Mouse (Mus musculus): ENCODE data around the gene Wdfy4. TPM values are rescaled to one million over a fixed set of nuclear protein-coding genes. Genes with fewer than 3 reads are reported as not detected.

Gene Wdfy4
- polyA plus RNA-seq, 1 experiment from 2014 or later = 0.31 TPM

- no peak overlapping the region for H3K27ac ChIP-seq (replicated peaks)
- WGBS = 71% methylated on average over 5 of the region's 5 CpGs
- H3K4me1 ChIP-seq = peaks cover 11% of the 10 kb centered on the region
- no peaks in the 10 kb centered on the region for H3K9me3 ChIP-seq
- H3K9ac ChIP-seq = no peak overlapping the region
- no peak overlapping the region for H3K4me3 ChIP-seq
- peaks cover 52% of the 10 kb centered on the region for H3K27me3 ChIP-seq (replicated peaks)
- no peak for ATAC-seq (ENCODE audit: extremely low read depth, insufficient number of reproducible peaks, low FRiP score, low TSS enrichment)
- H3K4me2 ChIP-seq = no peak overlapping the region
- no peaks in the 10 kb centered on the region for H3K36me3 ChIP-seq
These were observed 27.1 kb upstream of the Wdfy4 start for GRCm38 (mm10) chr14:33212271-33212957.

- H3K4me3 ChIP-seq = no peak overlapping the region
- H3K27ac ChIP-seq (replicated peaks) = no peak overlapping the region
- peaks cover 36% of the 10 kb centered on the region for H3K27me3 ChIP-seq (replicated peaks)
- peaks cover 11% of the 10 kb centered on the region for H3K4me1 ChIP-seq
- H3K9me3 ChIP-seq = no peaks in the 10 kb centered on the region
- H3K9ac ChIP-seq = no peak overlapping the region
- ATAC-seq (ENCODE audit: extremely low read depth, insufficient number of reproducible peaks, low FRiP score, low TSS enrichment) = no peak
- 62% methylated on average over 8 of the region's 8 CpGs for WGBS
- H3K4me2 ChIP-seq = no peak overlapping the region
- H3K36me3 ChIP-seq = no peaks in the 10 kb centered on the region
These were observed 25.5 kb upstream of the Wdfy4 start for GRCm38 (mm10) chr14:33210806-33211205.

GRCm38 (mm10) chr14:33208331-33208730 lies 23.0 kb upstream of the Wdfy4 start:
- H3K9ac ChIP-seq = no peak overlapping the region
- no peaks in the 10 kb centered on the region for H3K9me3 ChIP-seq
- H3K4me2 ChIP-seq = no peak overlapping the region
- H3K4me1 ChIP-seq = no peaks in the 10 kb centered on the region
- WGBS = 33% methylated on average over 5 of the region's 5 CpGs
- no peak overlapping the region for H3K27ac ChIP-seq (replicated peaks)
- H3K27me3 ChIP-seq (replicated peaks) = peaks cover 20% of the 10 kb centered on the region
- H3K4me3 ChIP-seq = no peak overlapping the region
- no peak; the same call in 1 of the 2 replicates for ATAC-seq (ENCODE audit: extremely low read depth, insufficient number of reproducible peaks, low FRiP score, low TSS enrichment)
- H3K36me3 ChIP-seq = no peaks in the 10 kb centered on the region

GRCm38 (mm10) chr14:33207011-33207410 lies 21.7 kb upstream of the Wdfy4 start:
- peaks cover 13% of the 10 kb centered on the region for H3K27me3 ChIP-seq (replicated peaks)
- H3K4me3 ChIP-seq = no peak overlapping the region
- no peak overlapping the region for H3K9ac ChIP-seq
- 18% methylated on average over 2 of the region's 2 CpGs for WGBS
- H3K4me1 ChIP-seq = no peaks in the 10 kb centered on the region
- ATAC-seq (ENCODE audit: extremely low read depth, insufficient number of reproducible peaks, low FRiP score, low TSS enrichment) = no peak
- no peak overlapping the region for H3K27ac ChIP-seq (replicated peaks)
- H3K4me2 ChIP-seq = no peak overlapping the region
- no peaks in the 10 kb centered on the region for H3K36me3 ChIP-seq
- no peaks in the 10 kb centered on the region for H3K9me3 ChIP-seq

- 48% methylated on average over 15 of the region's 24 CpGs for WGBS
- Histone ChIP-seq H3K9me3 (no peaks in the 10 kb centered on the region), H3K4me3 (peak overlapping the region; percentile 24; the same call in 1 of the 2 replicates), H3K27ac (replicated peaks) (no peak overlapping the region), H3K4me1 (no peaks in the 10 kb centered on the region), H3K27me3 (replicated peaks) (peaks cover 13% of the 10 kb centered on the region), H3K9ac (no peak overlapping the region), H3K4me2 (peak overlapping the region; percentile 57), H3K36me3 (no peaks in the 10 kb centered on the region)
- no peak; the same call in 1 of the 2 replicates for ATAC-seq (ENCODE audit: extremely low read depth, insufficient number of reproducible peaks, low FRiP score, low TSS enrichment)
These were observed 20.1 kb upstream of the Wdfy4 start for GRCm38 (mm10) chr14:33205280-33205965.

- Histone ChIP-seq H3K27ac (replicated peaks) (no peak overlapping the region), H3K4me2 (no peak overlapping the region), H3K27me3 (replicated peaks) (peaks cover 9% of the 10 kb centered on the region), H3K9ac (no peak overlapping the region), H3K4me1 (no peaks in the 10 kb centered on the region), H3K36me3 (no peaks in the 10 kb centered on the region), H3K4me3 (no peak overlapping the region), H3K9me3 (no peaks in the 10 kb centered on the region)
- 79% methylated on average over 14 of the region's 14 CpGs for WGBS
- no peak for ATAC-seq (ENCODE audit: extremely low read depth, insufficient number of reproducible peaks, low FRiP score, low TSS enrichment)
These were observed 18.5 kb upstream of the Wdfy4 start for GRCm38 (mm10) chr14:33203777-33204176.

GRCm38 (mm10) chr14:33202885-33203284 lies 17.6 kb upstream of the Wdfy4 start:
- no peak overlapping the region for H3K27ac ChIP-seq (replicated peaks)
- H3K36me3 ChIP-seq = no peaks in the 10 kb centered on the region
- 70% methylated on average over 6 of the region's 6 CpGs for WGBS
- no peak overlapping the region for H3K4me2 ChIP-seq
- H3K9ac ChIP-seq = no peak overlapping the region
- H3K27me3 ChIP-seq (replicated peaks) = peaks cover under 1% of the 10 kb centered on the region; the same call in 1 of the 2 replicates
- no peak for ATAC-seq (ENCODE audit: extremely low read depth, insufficient number of reproducible peaks, low FRiP score, low TSS enrichment)
- no peaks in the 10 kb centered on the region for H3K4me1 ChIP-seq
- H3K4me3 ChIP-seq = no peak overlapping the region
- H3K9me3 ChIP-seq = no peaks in the 10 kb centered on the region

- Histone ChIP-seq H3K36me3 (no peaks in the 10 kb centered on the region), H3K4me2 (no peak overlapping the region), H3K27ac (replicated peaks) (no peak overlapping the region), H3K9ac (no peak overlapping the region), H3K4me3 (no peak overlapping the region), H3K27me3 (replicated peaks) (no peaks in the 10 kb centered on the region), H3K9me3 (no peaks in the 10 kb centered on the region), H3K4me1 (no peaks in the 10 kb centered on the region)
- WGBS = 67% methylated on average over 4 of the region's 4 CpGs
- no peak for ATAC-seq (ENCODE audit: extremely low read depth, insufficient number of reproducible peaks, low FRiP score, low TSS enrichment)
These were observed 16.9 kb upstream of the Wdfy4 start for GRCm38 (mm10) chr14:33202161-33202560.

GRCm38 (mm10) chr14:33194241-33194640 lies 8.9 kb upstream of the Wdfy4 start:
- H3K4me2 ChIP-seq = no peak overlapping the region
- H3K36me3 ChIP-seq = no peaks in the 10 kb centered on the region
- 76% methylated on average over 3 of the region's 3 CpGs for WGBS
- no peaks in the 10 kb centered on the region; the same call in 1 of the 2 replicates for H3K27me3 ChIP-seq (replicated peaks)
- H3K9ac ChIP-seq = no peak overlapping the region
- no peak for ATAC-seq (ENCODE audit: extremely low read depth, insufficient number of reproducible peaks, low FRiP score, low TSS enrichment)
- H3K4me3 ChIP-seq = no peak overlapping the region
- H3K9me3 ChIP-seq = no peaks in the 10 kb centered on the region
- H3K4me1 ChIP-seq = no peaks in the 10 kb centered on the region
- H3K27ac ChIP-seq (replicated peaks) = no peak overlapping the region

- Histone ChIP-seq H3K4me1 (no peaks in the 10 kb centered on the region), H3K36me3 (no peaks in the 10 kb centered on the region), H3K4me2 (no peak overlapping the region), H3K4me3 (no peak overlapping the region), H3K27ac (replicated peaks) (no peak overlapping the region), H3K27me3 (replicated peaks) (no peaks in the 10 kb centered on the region; the same call in 1 of the 2 replicates), H3K9me3 (no peaks in the 10 kb centered on the region), H3K9ac (no peak overlapping the region)
- ATAC-seq (ENCODE audit: extremely low read depth, insufficient number of reproducible peaks, low FRiP score, low TSS enrichment) = no peak
These were observed 8.5 kb upstream of the Wdfy4 start for GRCm38 (mm10) chr14:33193762-33194161.

GRCm38 (mm10) chr14:33190646-33191045 lies 5.3 kb upstream of the Wdfy4 start:
- 60% methylated on average over 1 of the region's 1 CpGs for WGBS
- Histone ChIP-seq H3K9ac (no peak overlapping the region), H3K4me3 (no peak overlapping the region), H3K36me3 (no peaks in the 10 kb centered on the region), H3K9me3 (no peaks in the 10 kb centered on the region), H3K4me1 (no peaks in the 10 kb centered on the region), H3K27ac (replicated peaks) (no peak overlapping the region), H3K27me3 (replicated peaks) (no peaks in the 10 kb centered on the region; the same call in 1 of the 2 replicates), H3K4me2 (no peak overlapping the region)
- no peak for ATAC-seq (ENCODE audit: extremely low read depth, insufficient number of reproducible peaks, low FRiP score, low TSS enrichment)

Measured in heart, embryonic 13.5 days (tissue).